Mouse (Mus musculus): Measurements from ENCODE around the gene Cstf1. TPM values are rescaled to one million over a fixed set of nuclear protein-coding genes. Genes with fewer than 3 reads are reported as not detected.

The Cstf1 gene
- total RNA-seq (2023): 36.6 TPM

DNA sequence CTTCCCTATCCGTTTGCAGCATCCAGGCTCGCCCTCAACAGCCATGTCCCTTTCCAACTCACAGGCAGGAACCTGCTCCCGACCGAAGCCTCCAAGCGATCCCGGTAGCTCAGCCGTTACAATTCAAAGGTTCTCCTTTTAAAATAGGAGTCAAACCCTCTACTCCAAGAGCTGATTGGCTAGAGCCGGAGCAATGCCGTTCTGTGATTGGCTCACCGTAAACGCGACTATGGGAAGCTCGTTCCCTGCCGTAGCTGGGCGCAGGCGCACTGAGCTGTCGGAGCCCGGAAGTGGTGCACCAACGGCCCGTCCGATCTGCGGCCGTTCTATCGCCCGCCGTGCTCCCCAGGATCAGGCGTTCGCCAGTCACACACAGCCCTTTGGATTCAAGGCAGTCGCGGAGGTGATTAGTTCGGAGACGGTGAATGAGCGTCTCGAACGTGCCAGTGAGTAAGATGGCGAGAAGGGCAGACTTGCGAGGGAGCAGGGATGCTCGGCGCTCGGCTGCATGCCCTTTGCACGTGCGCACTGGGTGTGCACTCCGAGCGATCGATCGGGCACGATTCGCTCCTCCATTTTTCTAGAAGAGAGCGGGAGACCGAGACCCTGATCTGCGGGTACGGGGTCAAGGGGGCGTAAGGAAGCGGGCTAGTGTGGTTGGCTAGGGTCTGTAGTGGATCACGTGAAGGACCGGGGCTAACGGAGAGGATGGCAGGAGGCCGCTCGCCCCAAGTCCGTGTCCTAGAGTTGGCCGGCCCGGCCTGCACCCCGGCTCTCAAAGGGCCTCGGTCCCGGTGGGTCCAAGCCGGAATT lies at the start of gene Cstf1, which contains the start of gene Aurka:
Gene Cstf1 (plus strand): TSS at position 271 of the 813 bp plus-strand sequence.
Gene Aurka (minus strand): TSS at position 125 of the 813 bp plus-strand sequence.

DNA sequence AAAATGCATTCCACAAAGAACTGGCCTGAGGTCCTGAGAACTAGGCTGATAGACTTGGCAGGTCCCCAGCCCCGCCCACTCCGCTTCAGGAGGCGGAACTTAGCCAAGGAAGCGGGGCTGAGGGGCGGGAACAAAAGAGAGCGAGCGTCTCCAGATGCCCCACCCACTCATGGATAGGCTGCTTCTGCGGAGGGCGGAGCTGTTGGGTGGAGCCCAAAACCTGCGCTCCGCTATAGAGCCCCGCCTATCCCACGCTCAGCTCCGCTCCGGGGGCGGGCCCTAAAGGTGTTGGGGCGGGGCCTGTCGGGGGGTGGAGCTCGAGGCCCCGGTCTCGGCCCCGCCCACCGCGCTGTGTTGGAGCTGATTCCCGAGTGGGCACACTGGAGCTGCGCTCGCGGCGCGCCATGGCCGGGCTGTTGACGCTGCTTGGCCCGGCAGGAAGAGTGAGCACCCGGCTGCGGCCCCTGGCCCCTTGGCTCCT lies 25.2 kb upstream of the Cstf1 start, which contains the start of gene Fam210b:
Gene Fam210b (plus strand): TSS at position 308 of the 481 bp plus-strand sequence.

DNA sequence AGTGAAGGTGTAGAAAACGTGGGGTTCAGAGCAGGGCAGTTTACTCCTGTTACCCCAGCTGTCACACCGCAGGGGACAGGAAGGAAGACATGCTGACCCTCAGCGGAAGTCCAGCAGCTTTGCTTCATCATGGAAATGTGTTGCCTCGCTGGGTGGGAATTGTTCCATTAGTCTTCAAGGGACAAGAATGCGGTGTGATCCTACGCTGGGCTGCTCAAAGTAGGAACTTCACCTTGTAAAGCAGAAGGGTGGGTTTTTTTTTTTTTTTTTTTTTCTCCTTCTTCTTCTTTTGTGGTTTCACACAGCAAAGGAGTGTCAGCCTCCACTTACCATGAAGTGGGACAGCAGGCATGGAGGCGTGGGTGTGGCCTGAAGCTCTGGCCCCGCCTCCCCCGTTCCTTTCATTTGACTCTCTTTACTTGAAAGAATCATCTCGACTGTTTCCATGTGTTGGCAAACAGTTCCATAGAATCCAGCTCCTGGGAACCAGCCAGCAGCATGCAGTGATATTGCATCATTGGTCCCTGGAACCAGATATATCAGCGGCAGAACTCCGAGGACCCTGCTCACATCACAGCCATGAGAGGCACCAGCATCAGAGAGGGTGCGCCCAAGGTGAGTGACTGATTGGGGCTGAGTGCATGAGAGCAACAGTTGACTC lies 23.0 kb downstream of the Cstf1 start, which contains the start of gene Cass4:
Gene Cass4 (plus strand): TSS at position 404 of the 661 bp plus-strand sequence.

Other genes with a start within 250 kb of the Cstf1 start
- gene Mc3r, start 122.2 kb upstream of the Cstf1 start, total RNA-seq (2023): not detected
- 9.4 TPM for gene Fam210b, start 25.1 kb upstream of the Cstf1 start, total RNA-seq (2023)
- gene Aurka, start 146 bp upstream of the Cstf1 start, total RNA-seq (2023): 9.6 TPM
- 0.83 TPM for gene Cass4, start 23.1 kb downstream of the Cstf1 start, total RNA-seq (2023)
- gene Rtf2, start 69.9 kb downstream of the Cstf1 start, total RNA-seq (2023): 75.4 TPM
- not detected for gene Gcnt7, start 87.9 kb downstream of the Cstf1 start, total RNA-seq (2023)
- 6.7 TPM for gene Fam209, start 101.8 kb downstream of the Cstf1 start, total RNA-seq (2023)
- not detected for gene Tfap2c, start 178.9 kb downstream of the Cstf1 start, total RNA-seq (2023)